Mouse (Mus musculus): ENCODE measurements at regions not wholly inside any gene's neighbourhood (a gene's known extent, or its start where the extent isn't known, plus 50 kb on each side); places are given as distances from the start of the nearest gene placed in this dataset.

DNA sequence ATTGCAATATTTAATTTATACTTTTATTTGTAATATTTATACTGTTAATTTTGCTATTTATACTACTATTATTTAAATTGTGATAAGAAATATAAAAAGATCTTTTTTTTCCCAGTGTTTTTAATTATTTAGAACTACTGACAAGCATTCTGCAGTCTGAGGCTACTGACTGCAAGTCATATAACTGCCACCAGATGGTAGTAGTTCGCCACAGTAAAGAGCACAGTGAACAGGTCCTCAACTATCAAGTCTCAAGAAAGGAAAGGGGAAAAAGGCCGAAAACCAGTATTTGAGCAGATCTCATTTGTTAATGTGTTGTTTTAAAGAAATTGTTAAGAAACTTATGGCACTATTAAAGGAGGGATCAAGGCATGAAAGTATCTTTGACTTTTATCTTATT lies 289.6 kb upstream of the Kcnh7 start:
- Histone ChIP-seq H3K9ac (no peak overlapping the region), H3K9me3 (no peaks in the 10 kb centered on the region), H3K4me2 (no peak overlapping the region), H3K4me1 (no peaks in the 10 kb centered on the region), H3K27ac (replicated peaks) (no peak overlapping the region), H3K36me3 (no peaks in the 10 kb centered on the region), H3K27me3 (replicated peaks) (no peaks in the 10 kb centered on the region), H3K4me3 (no peak overlapping the region)
- no peak for ATAC-seq (ENCODE audit: extremely low read depth, insufficient number of reproducible peaks, low FRiP score, low TSS enrichment)
- WGBS, result 21% methylated on average over 2 of the region's 2 CpGs

DNA sequence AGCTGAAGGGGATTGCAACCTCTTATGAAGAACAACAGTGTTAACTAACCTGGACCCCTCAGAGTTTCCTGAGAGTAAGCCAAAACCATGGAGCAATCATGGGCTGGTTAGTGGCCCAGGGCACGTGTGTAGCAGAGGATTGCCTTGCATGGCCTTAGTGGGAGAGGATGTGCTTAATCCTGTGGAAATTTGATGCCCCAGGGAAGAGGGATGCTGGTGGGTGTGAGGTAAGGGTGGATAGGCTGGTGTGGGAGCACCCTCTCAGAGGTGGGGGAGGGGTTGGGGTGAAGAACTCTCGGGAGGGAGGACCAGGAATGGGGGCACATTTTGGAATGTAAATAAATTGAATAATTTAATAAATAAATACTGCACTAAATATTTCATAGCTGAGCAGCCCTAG lies 288.2 kb upstream of the Kcnh7 start:
- no peak overlapping the region for H3K9ac ChIP-seq
- no peaks in the 10 kb centered on the region for H3K4me1 ChIP-seq
- 59% methylated on average over 2 of the region's 2 CpGs for WGBS
- no peaks in the 10 kb centered on the region for H3K36me3 ChIP-seq
- H3K9me3 ChIP-seq, result no peaks in the 10 kb centered on the region
- H3K4me2 ChIP-seq, result no peak overlapping the region
- H3K27me3 ChIP-seq (replicated peaks), result no peaks in the 10 kb centered on the region
- no peak overlapping the region for H3K4me3 ChIP-seq
- ATAC-seq (ENCODE audit: extremely low read depth, insufficient number of reproducible peaks, low FRiP score, low TSS enrichment), result no peak
- no peak overlapping the region for H3K27ac ChIP-seq (replicated peaks)

GRCm38 (mm10) chr2:63459112-63459511 lies 275.0 kb upstream of the Kcnh7 start:
- peaks cover 9% of the 10 kb centered on the region for H3K4me1 ChIP-seq
- H3K9me3 ChIP-seq, result no peaks in the 10 kb centered on the region
- no peaks in the 10 kb centered on the region for H3K36me3 ChIP-seq
- WGBS, result 79% methylated on average over 2 of the region's 2 CpGs
- no peak overlapping the region for H3K4me2 ChIP-seq
- H3K27ac ChIP-seq (replicated peaks), result no peak overlapping the region
- H3K9ac ChIP-seq, result no peak overlapping the region
- no peaks in the 10 kb centered on the region for H3K27me3 ChIP-seq (replicated peaks)
- no peak overlapping the region for H3K4me3 ChIP-seq
- no peak for ATAC-seq (ENCODE audit: extremely low read depth, insufficient number of reproducible peaks, low FRiP score, low TSS enrichment)

DNA sequence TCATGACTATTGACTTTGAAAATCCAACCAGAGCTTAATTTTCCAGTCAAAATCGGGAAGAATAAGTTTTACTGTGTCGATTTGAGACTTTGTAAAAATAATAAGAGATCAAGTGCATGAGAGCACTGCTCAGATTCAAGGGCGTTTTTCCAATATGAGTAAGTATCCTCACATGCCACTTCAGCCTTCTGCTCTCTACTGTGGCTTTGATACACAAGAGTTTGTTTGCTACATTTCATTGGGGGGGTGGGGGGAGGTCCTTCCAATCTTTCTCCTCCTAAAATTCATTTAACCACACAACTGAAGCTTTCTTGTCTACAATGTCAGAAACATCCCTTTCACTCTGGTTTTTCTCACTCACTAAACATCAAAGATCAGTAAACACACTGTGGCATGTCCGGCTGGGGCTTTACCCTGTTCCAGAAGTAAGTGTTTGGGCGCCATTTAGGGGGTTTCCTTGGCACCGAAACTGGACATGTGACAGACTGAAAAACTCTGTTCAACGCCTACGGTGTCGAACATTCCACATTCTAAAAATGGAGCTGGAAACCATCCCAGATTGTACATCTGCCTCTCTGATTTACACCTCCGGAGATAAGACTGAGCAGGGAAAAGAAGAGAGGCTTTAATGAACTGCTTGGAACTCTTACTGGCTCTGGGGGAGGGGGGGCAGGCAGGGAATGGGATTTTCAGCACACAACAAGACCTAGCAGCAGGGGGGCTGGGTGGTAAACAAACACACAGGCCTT lies 270.4 kb upstream of the Kcnh7 start:
- Histone ChIP-seq H3K27me3 (replicated peaks) (no peaks in the 10 kb centered on the region), H3K36me3 (no peaks in the 10 kb centered on the region), H3K4me2 (peak overlapping the region; percentile 22), H3K4me1 (peaks cover 22% of the 10 kb centered on the region), H3K9ac (no peak overlapping the region), H3K27ac (replicated peaks) (peak overlapping the region; percentile 72), H3K9me3 (no peaks in the 10 kb centered on the region), H3K4me3 (no peak overlapping the region)
- peak; percentile 54; the same call in 1 of the 2 replicates for ATAC-seq (ENCODE audit: extremely low read depth, insufficient number of reproducible peaks, low FRiP score, low TSS enrichment)
- WGBS, result 30% methylated on average over 10 of the region's 10 CpGs

DNA sequence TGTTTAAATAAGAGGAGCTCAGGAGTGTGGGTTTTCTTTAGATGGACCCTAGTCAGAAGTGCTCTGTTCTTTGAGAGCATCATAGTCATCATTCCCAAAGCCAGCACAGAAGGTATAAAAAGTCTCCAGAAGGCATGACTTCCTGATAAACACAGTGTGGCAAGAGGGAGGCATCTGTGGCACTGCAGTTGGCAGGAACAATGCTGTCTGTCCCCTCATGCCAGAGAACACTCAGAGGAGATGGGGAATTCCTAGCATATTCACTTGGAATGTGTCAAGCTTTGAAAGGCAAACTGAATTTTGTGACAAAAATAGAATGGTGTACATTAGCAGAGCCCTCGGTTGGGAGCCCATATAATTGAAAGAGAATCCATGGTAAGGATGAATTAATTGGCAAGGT lies 268.8 kb upstream of the Kcnh7 start:
- H3K4me3 ChIP-seq, result no peak overlapping the region
- H3K9me3 ChIP-seq, result no peaks in the 10 kb centered on the region
- ATAC-seq (ENCODE audit: extremely low read depth, insufficient number of reproducible peaks, low FRiP score, low TSS enrichment), result no peak
- H3K4me1 ChIP-seq, result peaks cover 22% of the 10 kb centered on the region
- H3K27me3 ChIP-seq (replicated peaks), result no peaks in the 10 kb centered on the region
- peak overlapping the region; percentile 53 for H3K27ac ChIP-seq (replicated peaks)
- H3K36me3 ChIP-seq, result no peaks in the 10 kb centered on the region
- H3K4me2 ChIP-seq, result no peak overlapping the region
- WGBS, result 17% methylated on average over 1 of the region's 1 CpGs
- no peak overlapping the region for H3K9ac ChIP-seq

DNA sequence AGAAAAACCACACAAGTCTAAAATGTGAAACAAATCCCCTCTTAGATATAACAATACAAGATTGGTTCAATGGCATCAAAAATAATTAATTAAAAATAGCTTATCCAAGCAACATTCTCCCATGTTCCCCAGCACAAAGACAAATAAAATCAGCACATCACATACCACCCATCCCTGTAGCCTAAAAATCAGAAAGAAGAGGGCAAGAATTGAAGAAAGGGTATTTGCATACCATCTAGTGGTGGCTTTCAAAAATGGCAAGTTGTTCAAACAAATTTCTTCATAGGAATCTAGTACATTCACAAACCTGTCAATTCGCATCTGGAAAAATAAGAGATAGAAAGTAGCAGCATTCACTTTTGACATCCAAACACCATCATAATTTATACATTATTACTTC lies 268.1 kb upstream of the Kcnh7 start:
- H3K9ac ChIP-seq, result no peak overlapping the region
- H3K4me1 ChIP-seq, result peaks cover 22% of the 10 kb centered on the region
- H3K4me2 ChIP-seq, result no peak overlapping the region
- ATAC-seq (ENCODE audit: extremely low read depth, insufficient number of reproducible peaks, low FRiP score, low TSS enrichment), result no peak
- H3K9me3 ChIP-seq, result no peaks in the 10 kb centered on the region
- H3K27me3 ChIP-seq (replicated peaks), result no peaks in the 10 kb centered on the region
- 60% methylated on average over 1 of the region's 1 CpGs for WGBS
- H3K36me3 ChIP-seq, result no peaks in the 10 kb centered on the region
- H3K27ac ChIP-seq (replicated peaks), result no peak overlapping the region
- H3K4me3 ChIP-seq, result no peak overlapping the region

DNA sequence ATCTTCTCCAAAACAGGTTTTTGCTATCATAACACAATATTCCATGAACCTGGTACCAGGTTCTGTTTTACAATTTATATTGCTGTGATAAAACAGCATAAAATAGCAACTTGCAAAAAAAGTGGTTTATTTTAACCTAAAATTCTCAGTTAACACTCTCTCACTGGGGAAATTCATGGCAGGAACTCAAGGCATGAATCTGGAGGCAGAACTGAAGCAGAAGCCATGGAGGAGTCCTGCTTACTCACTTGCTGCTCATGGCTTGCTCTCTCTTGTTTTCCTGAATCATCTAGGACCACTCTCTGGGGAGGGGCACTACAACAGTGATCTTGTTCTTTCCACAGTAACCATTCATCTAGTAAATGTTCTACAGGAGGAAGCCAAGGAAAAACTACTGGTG lies 250.2 kb upstream of the Kcnh7 start:
- H3K4me1 ChIP-seq, result no peaks in the 10 kb centered on the region
- no peaks in the 10 kb centered on the region for H3K36me3 ChIP-seq
- H3K27ac ChIP-seq (replicated peaks), result no peak overlapping the region
- no peak overlapping the region for H3K4me3 ChIP-seq
- no peaks in the 10 kb centered on the region for H3K27me3 ChIP-seq (replicated peaks)
- no peaks in the 10 kb centered on the region for H3K9me3 ChIP-seq
- H3K4me2 ChIP-seq, result no peak overlapping the region
- ATAC-seq (ENCODE audit: extremely low read depth, insufficient number of reproducible peaks, low FRiP score, low TSS enrichment), result no peak
- no peak overlapping the region for H3K9ac ChIP-seq

- ATAC-seq (ENCODE audit: extremely low read depth, insufficient number of reproducible peaks, low FRiP score, low TSS enrichment), result no peak
- Histone ChIP-seq H3K36me3 (no peaks in the 10 kb centered on the region), H3K4me2 (no peak overlapping the region), H3K27me3 (replicated peaks) (no peaks in the 10 kb centered on the region), H3K9me3 (no peaks in the 10 kb centered on the region), H3K4me3 (no peak overlapping the region), H3K9ac (no peak overlapping the region), H3K27ac (replicated peaks) (no peak overlapping the region), H3K4me1 (no peaks in the 10 kb centered on the region)
- WGBS, result 81% methylated on average over 1 of the region's 1 CpGs
Measured at GRCm38 (mm10) chr2:63405405-63405804, 221.3 kb upstream of the Kcnh7 start.
